Mouse (Mus musculus) testis, adult 2 months (tissue): ENCODE data around the gene Chd8. TPM values are rescaled to one million over a fixed set of nuclear protein-coding genes. Genes with fewer than 3 reads are reported as not detected.

Experiments used
- H3K27ac ChIP-seq: fragments of 200-500 bp; 2 replicates; pipeline ENCODE4 v1.5.1; 2012; ENCODE audit warnings: low read depth, low read length; ENCODE audit not compliant: control insufficient read depth, insufficient read depth
- H3K27me3 ChIP-seq: fragments of 200-500 bp; 2 replicates; pipeline ENCODE4 v1.6.1; 2012; ENCODE audit warnings: mild to moderate bottlenecking, low read length, moderate library complexity; ENCODE audit not compliant: control insufficient read depth, insufficient read depth
- H3K36me3 ChIP-seq: fragments of 200-500 bp; 2 replicates; pipeline ENCODE4 v1.6.1; 2012; ENCODE audit warnings: mild to moderate bottlenecking, low read length; ENCODE audit not compliant: control insufficient read depth, insufficient read depth
- H3K4me1 ChIP-seq: fragments of 200-500 bp; 2 replicates; pipeline ENCODE4 v1.6.1; 2012; ENCODE audit warnings: low read length; ENCODE audit not compliant: control insufficient read depth, insufficient read depth
- H3K4me3 ChIP-seq: fragments of 200-500 bp; 2 replicates; pipeline ENCODE4 v1.5.1; 2012; ENCODE audit warnings: low read depth, mild to moderate bottlenecking, low read length, moderate library complexity, mixed read lengths; ENCODE audit not compliant: control insufficient read depth
- CTCF ChIP-seq: fragments of 200-500 bp; IDR thresholded peaks from 2 replicates; pipeline ENCODE4 v1.5.1; 2012; ENCODE audit warnings: low read depth, mild to moderate bottlenecking, inconsistent platforms, low read length, moderate library complexity; ENCODE audit not compliant: control insufficient read depth, insufficient read depth, insufficient replicate concordance
- POLR2A ChIP-seq: fragments of 200-500 bp; IDR thresholded peaks from 2 replicates; pipeline ENCODE4 v1.6.1; 2012; ENCODE audit warnings: low read depth, mild to moderate bottlenecking, inconsistent platforms, low read length, moderate library complexity; ENCODE audit not compliant: control insufficient read depth
- polyA plus RNA-seq: library from polyadenylated mRNA; depleted of rRNA; stranded (reverse); fragments of >200 nt; gene quantifications from 2 replicates; pipeline ENCODE4 v1.2.3, GENCODE M21; 2012

Gene Chd8
- polyA plus RNA-seq, 1 experiment: 17.5 TPM

DNA sequence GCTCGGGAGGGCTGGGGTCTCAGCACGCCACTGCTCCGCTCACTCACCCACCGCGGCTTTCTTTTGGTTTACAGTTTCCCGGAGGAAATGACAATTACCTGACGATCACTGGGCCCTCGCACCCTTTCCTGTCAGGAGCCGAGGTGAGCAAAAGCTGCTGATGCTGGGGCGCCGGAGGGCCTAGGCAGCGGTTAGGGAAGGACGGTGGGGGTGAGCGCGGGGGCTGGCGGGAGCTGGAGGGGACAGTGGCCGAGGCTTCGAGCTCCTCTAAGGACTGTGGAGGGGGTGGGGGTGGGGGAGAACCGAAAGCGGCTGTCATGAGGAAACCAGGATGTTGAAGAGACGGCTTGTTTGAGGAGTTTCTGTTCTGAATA is 22.2 kb upstream of the Chd8 start:
- peak overlapping the region; percentile 95 for H3K27ac ChIP-seq

DNA sequence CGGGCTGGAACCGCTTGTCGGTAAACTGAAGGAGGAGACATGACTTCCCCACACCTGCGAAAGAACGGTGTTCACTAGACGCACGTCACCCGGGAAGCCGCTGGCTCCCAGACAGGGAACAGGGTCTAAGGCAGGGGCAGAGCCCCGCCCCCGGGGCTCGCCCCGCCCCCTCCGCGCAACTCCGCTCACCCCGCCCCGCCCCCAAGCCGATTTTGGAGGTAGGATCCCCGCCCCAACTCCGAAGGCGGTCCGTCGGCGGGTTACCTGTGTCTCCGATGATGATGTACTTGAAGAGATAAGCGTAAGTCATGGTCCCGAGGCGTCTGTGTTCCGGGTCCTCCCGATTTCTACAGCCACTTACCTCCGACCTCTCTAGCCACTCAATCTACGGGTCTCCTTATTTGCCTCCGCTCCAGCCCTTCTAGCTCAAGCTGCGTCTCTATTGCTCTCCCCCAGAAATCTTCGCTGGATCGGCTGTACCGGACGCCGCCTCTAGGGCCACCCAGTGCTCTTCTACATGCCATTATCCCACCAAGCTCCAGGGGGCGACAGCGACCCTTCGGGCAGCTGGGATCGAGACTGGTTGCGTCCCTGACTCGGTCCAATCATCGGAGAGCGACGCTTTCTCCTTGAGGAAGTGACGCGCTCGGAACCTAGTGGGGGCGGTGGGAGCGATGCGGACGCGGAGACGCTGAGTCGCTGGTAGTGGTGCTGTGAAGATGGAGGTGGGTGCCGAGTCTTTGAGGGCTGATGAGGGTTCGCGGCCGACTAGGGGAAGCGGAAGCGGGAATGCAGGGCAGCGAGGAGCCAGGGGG is 21.6 kb upstream of the Chd8 start, which contains the start of the genes Tox4 and Rab2b:
Gene Tox4 (plus strand): TSS at position 215 of the 815 bp plus-strand sequence.
Gene Rab2b (minus strand): TSS at position 614 of the 815 bp plus-strand sequence.
- no peaks in the 10 kb centered on the region; the same call in 1 of the 2 replicates for H3K36me3 ChIP-seq
- TF ChIP-seq POLR2A (peak; percentile 95), CTCF (peak; percentile 99)
- H3K27ac ChIP-seq: peak within 1 kb of the TSS; percentile 95

More for the DNA sequence above, 22.2 kb upstream of the Chd8 start:
- H3K36me3 ChIP-seq: no peaks in the 10 kb centered on the region
- H3K27me3 ChIP-seq: no peaks in the 10 kb centered on the region
- H3K4me1 ChIP-seq: peaks cover 6% of the 10 kb centered on the region
- peak overlapping the region; percentile 96 for H3K4me3 ChIP-seq
- TF ChIP-seq CTCF (no peak), POLR2A (no peak)

DNA sequence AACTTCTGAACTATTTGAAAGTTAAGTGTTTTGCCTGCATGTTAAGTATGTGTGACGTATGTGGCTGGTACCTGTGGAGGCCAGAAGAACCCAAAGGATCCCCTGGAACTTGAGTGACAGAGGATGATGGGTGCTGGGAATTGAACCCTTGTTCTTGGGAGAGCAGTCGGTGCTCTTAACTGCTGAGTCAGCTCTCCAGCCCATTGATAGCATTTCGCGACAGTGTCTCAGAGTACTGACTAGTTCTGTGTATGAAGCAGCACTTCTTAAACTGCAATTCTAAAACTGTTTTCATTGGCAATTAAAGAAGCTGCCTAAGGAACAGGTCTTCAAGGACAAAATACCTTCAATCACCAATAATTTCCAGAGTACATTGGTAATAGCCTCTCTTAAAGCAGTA is 19.6 kb upstream of the Chd8 start:
- no peaks in the 10 kb centered on the region for H3K27me3 ChIP-seq
- peaks cover 4% of the 10 kb centered on the region for H3K4me1 ChIP-seq
- peaks cover 2% of the 10 kb centered on the region for H3K36me3 ChIP-seq
- H3K27ac ChIP-seq: no peak overlapping the region
- H3K4me3 ChIP-seq: peak overlapping the region; percentile 31; the same call in 1 of the 2 replicates
- TF ChIP-seq POLR2A (no peak), CTCF (no peak)

More for the DNA sequence above, 21.6 kb upstream of the Chd8 start, which contains the start of the genes Tox4 and Rab2b:
- Histone ChIP-seq H3K4me3 (peak within 1 kb of the TSS; percentile 96), H3K4me1 (peaks cover 6% of the 10 kb centered on the region), H3K27me3 (no peaks in the 10 kb centered on the region)

- Histone ChIP-seq H3K27ac (no peak overlapping the region), H3K4me1 (no peaks in the 10 kb centered on the region; the same call in 1 of the 2 replicates), H3K4me3 (no peak overlapping the region), H3K36me3 (peaks cover 5% of the 10 kb centered on the region), H3K27me3 (no peaks in the 10 kb centered on the region)
- no peak for TF ChIP-seq CTCF
- no peak for TF ChIP-seq POLR2A
Observed at GRCm38 (mm10) chr14:52272781-52273180, 15.2 kb upstream of the Chd8 start.

DNA sequence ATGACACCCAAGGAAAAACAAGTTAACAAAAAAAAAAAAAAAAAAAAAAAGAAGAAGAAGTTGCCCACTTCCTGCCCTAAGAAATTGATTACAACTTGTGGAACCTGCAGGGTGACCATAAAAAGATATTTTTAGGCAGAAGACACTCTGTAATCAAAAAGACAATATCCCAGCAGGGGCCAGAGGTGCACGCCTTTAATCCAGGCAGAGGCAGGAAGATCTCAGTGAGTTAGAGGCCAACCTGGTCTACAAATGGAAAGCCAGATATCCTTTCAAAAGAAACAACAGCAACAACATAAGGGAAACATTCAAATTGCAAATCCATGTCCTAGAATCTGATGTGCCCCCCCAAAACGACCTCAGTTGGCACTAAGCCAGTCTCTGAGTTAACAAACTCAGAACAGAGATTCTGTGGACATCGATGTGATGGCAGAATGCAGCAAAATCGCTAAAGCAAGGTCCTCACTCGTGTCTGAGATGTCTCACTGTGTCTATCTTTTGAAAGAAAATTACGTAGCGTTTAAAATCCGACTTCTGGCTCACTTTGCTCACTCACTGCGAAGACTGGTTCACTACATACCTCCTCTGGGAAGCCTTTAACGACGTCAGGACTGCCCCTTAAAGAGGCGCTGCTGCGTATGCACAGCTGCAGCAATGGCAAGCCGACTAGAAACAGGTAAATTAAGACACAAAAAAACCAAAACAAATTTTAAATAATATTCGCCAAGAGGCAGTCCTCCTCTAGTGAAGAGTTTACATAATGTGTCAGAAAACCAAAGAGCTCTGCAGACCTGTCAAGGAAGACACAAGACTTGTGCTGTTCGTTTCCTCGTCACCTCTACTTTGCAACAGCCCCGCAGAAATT is 1.0 kb downstream of the Chd8 start:
- peak overlapping the region; percentile 77 for H3K4me3 ChIP-seq
- peak overlapping the region; percentile 97 for H3K27ac ChIP-seq
- H3K36me3 ChIP-seq: no peaks in the 10 kb centered on the region
- no peaks in the 10 kb centered on the region for H3K27me3 ChIP-seq
- H3K4me1 ChIP-seq: peaks cover 5% of the 10 kb centered on the region; the same call in 1 of the 2 replicates
- TF ChIP-seq CTCF: no peak

DNA sequence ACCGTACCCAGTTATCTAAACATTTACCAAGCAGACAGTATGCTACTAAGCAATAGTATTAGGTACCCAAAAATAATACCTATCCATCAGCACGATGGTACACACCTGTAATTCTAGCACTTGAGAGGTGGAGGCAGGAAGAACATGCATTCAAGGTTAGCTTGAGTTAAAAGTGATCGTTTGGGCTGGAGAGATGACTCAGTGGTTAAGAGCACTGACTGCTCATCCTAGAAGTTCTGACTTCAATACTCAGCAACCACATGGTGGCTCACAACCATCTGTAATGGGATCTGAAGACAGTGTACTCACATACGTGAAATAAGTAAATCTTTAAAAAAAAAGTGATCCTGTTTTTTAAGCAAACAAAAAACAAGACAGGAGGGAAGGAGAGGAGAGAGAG is 11.5 kb downstream of the Chd8 start:
- H3K4me3 ChIP-seq: no peak overlapping the region
- TF ChIP-seq POLR2A: no peak
- no peak for TF ChIP-seq CTCF

GRCm38 (mm10) chr14:52244690-52245042 is 12.9 kb downstream of the Chd8 start:
- peak overlapping the region; percentile 74 for H3K27ac ChIP-seq

More for the DNA sequence above, 11.5 kb downstream of the Chd8 start:
- Histone ChIP-seq H3K36me3 (no peaks in the 10 kb centered on the region), H3K27ac (no peak overlapping the region), H3K27me3 (no peaks in the 10 kb centered on the region), H3K4me1 (peaks cover 2% of the 10 kb centered on the region)

More at GRCm38 (mm10) chr14:52244690-52245042, 12.9 kb downstream of the Chd8 start:
- Histone ChIP-seq H3K36me3 (no peaks in the 10 kb centered on the region), H3K4me1 (peaks cover 2% of the 10 kb centered on the region), H3K27me3 (no peaks in the 10 kb centered on the region), H3K4me3 (peak overlapping the region; percentile 98)
- TF ChIP-seq POLR2A (0 out of 2 replicates have a peak, but pooled peaks have one; percentile 4), CTCF (no peak)
